Mouse (Mus musculus) gastrocnemius, adult 8-10 months (tissue): ENCODE results near the gene Carm1. TPM values are rescaled to one million over a fixed set of nuclear protein-coding genes. Genes with fewer than 3 reads are reported as not detected.
"Not testable (repeated sequence)": the region's sequence is repeated elsewhere in the genome, so short reads cannot be mapped to it uniquely, and the experiment has no call there.

Experiments
- DNase-seq, 2 experiments: peaks; one replicate each; pipeline ENCODE4 v3.0.0; 2022; ENCODE audit warnings: low spot score in 2 of 2
- total RNA-seq, 4 experiments: library from RNA; stranded (reverse); gene quantifications; 2 replicates each; pipeline ENCODE4 v1.2.4; 2022

Gene Carm1
- total RNA-seq, 4 experiments from 2014 or later, result 52.5 to 65.9 (median 55.2) TPM

GRCm38 (mm10) chr9:21575253-21575652 is 28.6 kb downstream of the Carm1 start:
- no peak for DNase-seq

GRCm38 (mm10) chr9:21576286-21576685 is 29.6 kb downstream of the Carm1 start:
- DNase-seq, result no peak

GRCm38 (mm10) chr9:21578226-21578625 is 31.5 kb downstream of the Carm1 start:
- DNase-seq, result no peak

- no peak for DNase-seq
Observed at GRCm38 (mm10) chr9:21585401-21585800, 38.7 kb downstream of the Carm1 start.

GRCm38 (mm10) chr9:21587678-21588349 is 41.1 kb downstream of the Carm1 start:
- no peak for DNase-seq

- no peak for DNase-seq
Observed at GRCm38 (mm10) chr9:21588350-21588749, 41.7 kb downstream of the Carm1 start.

GRCm38 (mm10) chr9:21589538-21589937 is 42.8 kb downstream of the Carm1 start:
- DNase-seq, result no peak

- no peak for DNase-seq
Observed at GRCm38 (mm10) chr9:21591127-21591830, 44.6 kb downstream of the Carm1 start.

GRCm38 (mm10) chr9:21591831-21592702 is 45.4 kb downstream of the Carm1 start:
- DNase-seq, result no peak

GRCm38 (mm10) chr9:21592703-21593121 is 46.0 kb downstream of the Carm1 start, which contains the start of the genes Timm29 and Yipf2:
Gene Timm29, plus strand, starts transcription at chr9:21592722.
Gene Yipf2, minus strand, starts transcription at chr9:21592828.
- peak; percentile 79 to 85 for DNase-seq

- DNase-seq, result peak in 1 of 2 experiments; percentile 28
Observed at GRCm38 (mm10) chr9:21593122-21593721, 46.5 kb downstream of the Carm1 start.

GRCm38 (mm10) chr9:21594350-21594749 is 47.7 kb downstream of the Carm1 start:
- DNase-seq, result not testable (repeated sequence)

- no peak for DNase-seq
Observed at GRCm38 (mm10) chr9:21594838-21595237, 48.1 kb downstream of the Carm1 start.

- DNase-seq, result no peak
Observed at GRCm38 (mm10) chr9:21598198-21598597, 51.5 kb downstream of the Carm1 start.

GRCm38 (mm10) chr9:21600186-21600585 is 53.5 kb downstream of the Carm1 start:
- no peak for DNase-seq

- DNase-seq, result no peak
Observed at GRCm38 (mm10) chr9:21601073-21601472, 54.4 kb downstream of the Carm1 start.

- peak; percentile 36 to 45 for DNase-seq
Observed at GRCm38 (mm10) chr9:21601722-21602399, 55.2 kb downstream of the Carm1 start.

- DNase-seq, result no peak
Observed at GRCm38 (mm10) chr9:21604119-21604518, 57.4 kb downstream of the Carm1 start.

GRCm38 (mm10) chr9:21605865-21606264 is 59.2 kb downstream of the Carm1 start:
- no peak for DNase-seq

- no peak for DNase-seq
Observed at GRCm38 (mm10) chr9:21606648-21607047, 60.0 kb downstream of the Carm1 start.

GRCm38 (mm10) chr9:21609861-21610260 is 63.2 kb downstream of the Carm1 start:
- DNase-seq, result no peak
